ENCODE assay signal across 14 mouse cellular contexts in genomic region chr11:114879666-114880065, GRCm38 (mm10). TPM values are rescaled to one million over a fixed set of nuclear protein-coding genes. Genes with fewer than 3 reads are reported as not detected.
DNase-seq lines count a peak whose midpoint lies in the region; ATAC-seq and TF ChIP-seq lines count a peak whose summit lies in the region.
"Had no signal": no experiment of that assay in that cellular context is flagged by ENCODE, and none has a peak within 500 bp of the region (broad histone marks: within the 10 kb centered on the region; RNA-seq: fewer than 3 reads in every experiment).

No protein-coding gene starts in this region.

- no peak for ATAC-seq in liver, embryonic 15.5 days (ENCODE audit: insufficient read depth)
- ATAC-seq in liver, embryonic 11.5 days (replicated peaks; ENCODE audit: low FRiP score) = no peak
- peak; percentile 67 to 75 for ATAC-seq in hematopoietic stem cell, adult 5-6 weeks (replicated peaks in 1 of 2; ENCODE audit: insufficient read depth in 1 of 2, low FRiP score in 2 of 2, low TSS enrichment in 1 of 2, low read depth in 1 of 2, poor library complexity in 2 of 2, severe bottlenecking in 2 of 2)
- ATAC-seq in neutrophil, adult 5-6 weeks (ENCODE audit: extremely low read depth, insufficient number of reproducible peaks, low FRiP score, poor library complexity, severe bottlenecking) = peak; percentile 52
- no peak for ATAC-seq in kidney, embryonic 14.5 days (ENCODE audit: low FRiP score, low TSS enrichment)
- ATAC-seq: intestine, embryonic 15.5 days; midbrain, embryonic 16.5 days had no signal

- 37% methylated on average over 2 of the region's 2 CpGs for WGBS in liver, embryonic 15.5 days (ENCODE audit: insufficient replicate concordance)
- WGBS in liver, embryonic 11.5 days = 57% methylated on average over 2 of the region's 2 CpGs
- 13% methylated on average over 2 of the region's 2 CpGs for WGBS in bone marrow, adult 2 months
- WGBS in kidney, embryonic 14.5 days = 86% methylated on average over 2 of the region's 2 CpGs

- 0 out of 2 replicates have a peak overlapping the region, but pooled peaks have one; percentile 3 for H3K27ac ChIP-seq in liver, embryonic 15.5 days (replicated peaks)
- no peak overlapping the region for H3K27ac ChIP-seq in liver, embryonic 11.5 days (ENCODE audit: low read depth, low read length)
- H3K27ac ChIP-seq in bone marrow, adult 2 months (ENCODE audit: control insufficient read depth, insufficient read depth, low read depth, low read length, poor library complexity) = peak overlapping the region; percentile 66; the same call in 1 of the 2 replicates
- H3K27ac ChIP-seq in kidney, embryonic 14.5 days (ENCODE audit: low read depth, low read length) = no peak overlapping the region
- H3K27ac ChIP-seq: intestine, embryonic 15.5 days had no signal

- H3K9me3 ChIP-seq in liver, embryonic 15.5 days (replicated peaks) = no peaks in the 10 kb centered on the region
- no peaks in the 10 kb centered on the region for H3K9me3 ChIP-seq in liver, embryonic 11.5 days (ENCODE audit: control insufficient read depth, low read length)
- no peaks in the 10 kb centered on the region for H3K9me3 ChIP-seq in kidney, embryonic 14.5 days (ENCODE audit: control insufficient read depth, low read length)
- H3K9me3 ChIP-seq: intestine, embryonic 15.5 days had no signal

- H3K9ac ChIP-seq in liver, embryonic 15.5 days = no peak overlapping the region
- no peak overlapping the region for H3K9ac ChIP-seq in liver, embryonic 11.5 days (ENCODE audit: low read depth, low read length)
- H3K9ac ChIP-seq in kidney, embryonic 14.5 days (ENCODE audit: low read depth, low read length) = no peak overlapping the region
- H3K9ac ChIP-seq: intestine, embryonic 15.5 days had no signal

- no peak for TF ChIP-seq CTCF in bone marrow, adult 2 months (IDR thresholded peaks at IDR 0.05; ENCODE audit: control insufficient read depth, insufficient read depth, low read length)

- no peak for TF ChIP-seq POLR2A in bone marrow, adult 2 months (IDR thresholded peaks at IDR 0.05; ENCODE audit: borderline replicate concordance, control insufficient read depth, low read depth, low read length)

- no peaks in the 10 kb centered on the region for H3K36me3 ChIP-seq in liver, embryonic 15.5 days (replicated peaks)
- H3K36me3 ChIP-seq in liver, embryonic 11.5 days (ENCODE audit: control insufficient read depth, insufficient read depth, low read length) = no peaks in the 10 kb centered on the region
- no peaks in the 10 kb centered on the region for H3K36me3 ChIP-seq in kidney, embryonic 14.5 days (ENCODE audit: control insufficient read depth, insufficient read depth, low read length)
- H3K36me3 ChIP-seq: intestine, embryonic 15.5 days had no signal

- DNase-seq in liver, embryonic 11.5 days (ENCODE audit: low spot score) = no peak
- DNase-seq in testis, postnatal 14 days (ENCODE audit: low spot score) = no peak
- DNase-seq: cerebellum, adult 2 months; embryo, embryonic 11 days; kidney, postnatal 10 days; thymus, postnatal 36 days had no signal

- H3K27me3 ChIP-seq in liver, embryonic 15.5 days = no peaks in the 10 kb centered on the region
- H3K27me3 ChIP-seq in liver, embryonic 11.5 days (replicated peaks; ENCODE audit: control insufficient read depth, insufficient read depth, low read length) = no peaks in the 10 kb centered on the region
- no peaks in the 10 kb centered on the region for H3K27me3 ChIP-seq in kidney, embryonic 14.5 days (ENCODE audit: control insufficient read depth, insufficient read depth, low read length)
- H3K27me3 ChIP-seq: intestine, embryonic 15.5 days had no signal

- no peak overlapping the region for H3K4me2 ChIP-seq in liver, embryonic 15.5 days
- H3K4me2 ChIP-seq in liver, embryonic 11.5 days = no peak overlapping the region
- H3K4me2 ChIP-seq in kidney, embryonic 14.5 days (replicated peaks; ENCODE audit: low read depth, low read length) = no peak overlapping the region
- H3K4me2 ChIP-seq: intestine, embryonic 15.5 days had no signal

- peaks cover 32% of the 10 kb centered on the region for H3K4me1 ChIP-seq in liver, embryonic 15.5 days (replicated peaks)
- H3K4me1 ChIP-seq in liver, embryonic 11.5 days (replicated peaks; ENCODE audit: control insufficient read depth, insufficient read depth, low read length) = peaks cover 8% of the 10 kb centered on the region
- peaks cover 20% of the 10 kb centered on the region for H3K4me1 ChIP-seq in bone marrow, adult 2 months (ENCODE audit: control insufficient read depth, insufficient read depth, low read length)
- peaks cover 20% of the 10 kb centered on the region; the same call in 1 of the 2 replicates for H3K4me1 ChIP-seq in kidney, embryonic 14.5 days (ENCODE audit: control insufficient read depth, insufficient read depth, low read length)

- H3K4me3 ChIP-seq in liver, embryonic 15.5 days (replicated peaks) = no peak overlapping the region
- no peak overlapping the region for H3K4me3 ChIP-seq in liver, embryonic 11.5 days (ENCODE audit: low read depth, low read length)
- H3K4me3 ChIP-seq in bone marrow, adult 2 months (replicated peaks; ENCODE audit: control insufficient read depth, low read depth, low read length) = no peak overlapping the region
- H3K4me3 ChIP-seq in kidney, embryonic 14.5 days (ENCODE audit: low read length) = no peak overlapping the region
- H3K4me3 ChIP-seq: intestine, embryonic 15.5 days had no signal

RNA-seq across cellular contexts. Expression of gene Cd300a, which starts 10.2 kb away (rescaled TPM):
- 7.3 and 7.8 TPM in 2 replicates for polyA plus RNA-seq in liver, embryonic 15.5 days (2015; fragmentation: Nextera tagmentation; extraction: Ambion mirVana)
- polyA plus RNA-seq in liver, embryonic 11.5 days (2014; fragmentation: Nextera tagmentation; extraction: Ambion mirVana) = 4.1 and 5.4 TPM in 2 replicates
- polyA plus RNA-seq in bone marrow, adult 2 months (2011; ENCODE audit: insufficient read depth, insufficient read length, low replicate concordance, missing spikeins) = 4.7 and 15.1 TPM in 2 replicates
- total RNA-seq in hematopoietic stem cell, adult 5-6 weeks (2017) = 10.7 and 19.2 TPM in 2 replicates
- total RNA-seq in neutrophil, adult 5-6 weeks (2017) = 100 and 105 TPM in 2 replicates
- polyA plus RNA-seq in kidney, embryonic 14.5 days (2014; fragmentation: Nextera tagmentation; extraction: Ambion mirVana) = 0.91 and 1.2 TPM in 2 replicates

RNA-seq across cellular contexts. Expression of gene Gprc5c, which starts 28.7 kb away (rescaled TPM):
- polyA plus RNA-seq in liver, embryonic 15.5 days (2015; fragmentation: Nextera tagmentation; extraction: Ambion mirVana) = 15.9 and 19.0 TPM in 2 replicates
- polyA plus RNA-seq in liver, embryonic 11.5 days (2014; fragmentation: Nextera tagmentation; extraction: Ambion mirVana) = 20.2 and 21.6 TPM in 2 replicates
- 1.1 and 1.4 TPM in 2 replicates for polyA plus RNA-seq in bone marrow, adult 2 months (2011; ENCODE audit: insufficient read depth, insufficient read length, low replicate concordance, missing spikeins)
- not detected in 2 replicates for total RNA-seq in hematopoietic stem cell, adult 5-6 weeks (2017)
- total RNA-seq in neutrophil, adult 5-6 weeks (2017) = 0.37 and 1.0 TPM in 2 replicates
- 49.9 and 105 TPM in 2 replicates for polyA plus RNA-seq in kidney, embryonic 14.5 days (2014; fragmentation: Nextera tagmentation; extraction: Ambion mirVana)

RNA-seq across cellular contexts. Expression of gene Cd300lb, which starts 54.5 kb away (rescaled TPM):
- polyA plus RNA-seq in liver, embryonic 15.5 days (2015; fragmentation: Nextera tagmentation; extraction: Ambion mirVana) = 1.3 and 1.5 TPM in 2 replicates
- 0.49 and 0.55 TPM in 2 replicates for polyA plus RNA-seq in liver, embryonic 11.5 days (2014; fragmentation: Nextera tagmentation; extraction: Ambion mirVana)
- 3.1 and 17.5 TPM in 2 replicates for polyA plus RNA-seq in bone marrow, adult 2 months (2011; ENCODE audit: insufficient read depth, insufficient read length, low replicate concordance, missing spikeins)
- total RNA-seq in hematopoietic stem cell, adult 5-6 weeks (2017) = 3.5 and 16.8 TPM in 2 replicates
- total RNA-seq in neutrophil, adult 5-6 weeks (2017) = 222 and 223 TPM in 2 replicates
- 0.21 and 0.49 TPM in 2 replicates for polyA plus RNA-seq in kidney, embryonic 14.5 days (2014; fragmentation: Nextera tagmentation; extraction: Ambion mirVana)
- polyA plus RNA-seq: midbrain, embryonic 16.5 days; neural tube, embryonic 14.5 days had no signal

Comparison
In these comparisons a context has a peak if more than half of its experiments do, and no peak if none do; other contexts are left out.
1. H3K27ac ChIP-seq: peak in liver, embryonic 15.5 days (single experiment) and bone marrow, adult 2 months (single experiment); none in liver, embryonic 11.5 days (single experiment) and kidney, embryonic 14.5 days (single experiment).
2. ATAC-seq: peak in hematopoietic stem cell, adult 5-6 weeks (2 of 2) and neutrophil, adult 5-6 weeks (single experiment); none in liver, embryonic 15.5 days (single experiment), liver, embryonic 11.5 days (single experiment) and kidney, embryonic 14.5 days (single experiment).